ENCODE assay signal across 19 mouse cellular contexts in the genomic region with DNA sequence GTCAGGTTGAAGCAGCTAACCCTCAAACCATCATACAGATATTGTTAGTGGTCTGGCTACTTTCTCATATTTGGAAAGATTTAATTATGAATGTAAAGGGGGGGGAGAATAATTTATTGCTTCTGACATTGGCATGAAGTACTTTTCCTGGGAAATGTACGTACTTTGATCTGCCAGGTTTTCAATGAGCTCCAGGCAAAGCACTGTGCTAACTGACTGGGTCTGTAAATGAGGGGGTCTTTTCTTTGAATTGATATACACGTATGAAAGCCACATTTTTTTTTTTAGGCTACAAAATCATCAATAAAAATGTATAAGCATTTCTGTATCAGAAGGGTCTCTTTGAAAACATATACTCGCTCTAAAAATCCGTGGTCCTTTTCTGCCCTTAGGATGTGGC. TPM values are rescaled to one million over a fixed set of nuclear protein-coding genes. Genes with fewer than 3 reads are reported as not detected.
A peak's percentile ranks its signal among the peaks of the same experiment; 100 is the strongest.
DNase-seq lines count a peak whose midpoint lies in the region; ATAC-seq and TF ChIP-seq lines count a peak whose summit lies in the region.
"Had no signal": no experiment of that assay in that cellular context is flagged by ENCODE, and none has a peak within 500 bp of the region (broad histone marks: within the 10 kb centered on the region; RNA-seq: fewer than 3 reads in every experiment).

No protein-coding gene starts in this region.

- H3K9me3 ChIP-seq in hindbrain, embryonic 13.5 days: no peaks in the 10 kb centered on the region
- no peaks in the 10 kb centered on the region for H3K9me3 ChIP-seq in hindbrain, embryonic 14.5 days (ENCODE audit: control insufficient read depth, low read length)
- no peaks in the 10 kb centered on the region for H3K9me3 ChIP-seq in limb, embryonic 10.5 days (replicated peaks)
- H3K9me3 ChIP-seq: G1E; liver, embryonic 15.5 days had no signal

- H3K9ac ChIP-seq in hindbrain, embryonic 13.5 days: no peak overlapping the region
- H3K9ac ChIP-seq in hindbrain, embryonic 14.5 days: no peak overlapping the region
- H3K9ac ChIP-seq: liver, embryonic 15.5 days had no signal

- H3K27me3 ChIP-seq in hindbrain, embryonic 13.5 days: no peaks in the 10 kb centered on the region
- H3K27me3 ChIP-seq in hindbrain, embryonic 14.5 days (ENCODE audit: control insufficient read depth, insufficient read depth, low read length): no peaks in the 10 kb centered on the region
- H3K27me3 ChIP-seq in limb, embryonic 10.5 days (ENCODE audit: low read depth, poor library complexity, severe bottlenecking): no peaks in the 10 kb centered on the region
- H3K27me3 ChIP-seq: liver, embryonic 15.5 days had no signal

- ATAC-seq in hindbrain, embryonic 13.5 days (ENCODE audit: low FRiP score): no peak
- no peak for ATAC-seq in hindbrain, embryonic 14.5 days (ENCODE audit: low FRiP score)
- ATAC-seq: CD4-positive, CD25-positive, alpha-beta regulatory T cell, adult 4 months; inflammation-experienced regulatory T-cells, adult 6 months; lung, postnatal 0 days had no signal

- H3K36me3 ChIP-seq in hindbrain, embryonic 13.5 days: no peaks in the 10 kb centered on the region
- no peaks in the 10 kb centered on the region for H3K36me3 ChIP-seq in hindbrain, embryonic 14.5 days (replicated peaks; ENCODE audit: control insufficient read depth, insufficient read depth)
- no peaks in the 10 kb centered on the region for H3K36me3 ChIP-seq in limb, embryonic 10.5 days
- H3K36me3 ChIP-seq: G1E; liver, embryonic 15.5 days had no signal

- no peak for TF ChIP-seq CTCF in brain, embryonic 14.5 days (IDR thresholded peaks at IDR 0.05; ENCODE audit: borderline replicate concordance, extremely low read depth, insufficient read depth, insufficient read length)

- TF ChIP-seq POLR2A in brain, embryonic 14.5 days (IDR thresholded peaks at IDR 0.05; ENCODE audit: borderline replicate concordance, extremely low read depth, insufficient read depth, insufficient read length, poor library complexity, severe bottlenecking): no peak

- 69% methylated on average over 4 of the region's 4 CpGs for WGBS in hindbrain, embryonic 13.5 days
- WGBS in hindbrain, embryonic 14.5 days: 62% methylated on average over 4 of the region's 4 CpGs
- 23% methylated on average over 4 of the region's 4 CpGs for WGBS in limb, embryonic 10.5 days

- peaks cover 14% of the 10 kb centered on the region; the same call in 1 of the 2 replicates for H3K4me1 ChIP-seq in hindbrain, embryonic 13.5 days (replicated peaks)
- H3K4me1 ChIP-seq in hindbrain, embryonic 14.5 days (replicated peaks; ENCODE audit: control insufficient read depth, insufficient read depth, low read length): peaks cover 4% of the 10 kb centered on the region
- peaks cover 99% of the 10 kb centered on the region for H3K4me1 ChIP-seq in limb, embryonic 10.5 days
- H3K4me1 ChIP-seq: liver, embryonic 15.5 days had no signal

- DNase-seq in embryo, embryonic 11.5 days (ENCODE audit: low read depth, low spot score): peak; percentile 23
- no peak for DNase-seq in embryo, embryonic 11 days
- DNase-seq in hindbrain, embryonic 14.5 days (ENCODE audit: low spot score): no peak
- DNase-seq in brain, embryonic 14.5 days (ENCODE audit: low read depth): peak; percentile 35
- no peak for DNase-seq in limb, embryonic 10.5 days (ENCODE audit: low spot score)
- DNase-seq in thymus, postnatal 25 days: no peak
- no peak for DNase-seq in c-Kit-positive CD71-positive TER-119-positive erythroid progenitor cells, embryonic 14.5 days (ENCODE audit: low spot score)
- DNase-seq: cerebellum, postnatal 25 days; layer of hippocampus, postnatal 36 days; right cerebral cortex, postnatal 14 days had no signal

- H3K4me3 ChIP-seq in hindbrain, embryonic 13.5 days: no peak overlapping the region
- no peak overlapping the region for H3K4me3 ChIP-seq in hindbrain, embryonic 14.5 days (replicated peaks; ENCODE audit: low read length)
- no peak overlapping the region for H3K4me3 ChIP-seq in limb, embryonic 10.5 days
- H3K4me3 ChIP-seq: liver, embryonic 15.5 days had no signal

- no peak overlapping the region for H3K4me2 ChIP-seq in hindbrain, embryonic 13.5 days
- H3K4me2 ChIP-seq in hindbrain, embryonic 14.5 days (replicated peaks): no peak overlapping the region
- H3K4me2 ChIP-seq: liver, embryonic 15.5 days had no signal

- H3K27ac ChIP-seq in hindbrain, embryonic 13.5 days: peak overlapping the region; percentile 9; the same call in 1 of the 2 replicates
- H3K27ac ChIP-seq in hindbrain, embryonic 14.5 days: no peak overlapping the region
- peak overlapping the region; percentile 96 for H3K27ac ChIP-seq in limb, embryonic 10.5 days
- H3K27ac ChIP-seq: liver, embryonic 15.5 days had no signal

RNA-seq across cellular contexts. Expression of a gene that starts 41.3 kb away (rescaled TPM):
- not detected in 2 replicates for polyA plus RNA-seq in hindbrain, embryonic 13.5 days (2015; fragmentation: Nextera tagmentation; extraction: Ambion mirVana)
- polyA plus RNA-seq in hindbrain, embryonic 14.5 days (2014; fragmentation: Nextera tagmentation; extraction: Ambion mirVana): 0.20 TPM in 1 of 2 replicates, not detected in the other
- polyA plus RNA-seq in brain, embryonic 14.5 days (2012; rRNA removed): not detected in 2 replicates
- not detected in 2 replicates for polyA plus RNA-seq in limb, embryonic 10.5 days (2016; fragmentation: Nextera tagmentation; extraction: Ambion mirVana)
- polyA plus RNA-seq: CD4-positive, CD25-positive, alpha-beta regulatory T cell, adult 4 months; G1E; heart, postnatal 0 days; inflammation-experienced regulatory T-cells, adult 6 months; kidney, embryonic 16.5 days; liver, embryonic 15.5 days; lung, postnatal 0 days; spleen, adult 2 months had no signal

RNA-seq across cellular contexts. Expression of a gene that starts 51.8 kb away (rescaled TPM):
- 35.7 and 37.6 TPM in 2 replicates for polyA plus RNA-seq in hindbrain, embryonic 13.5 days (2015; fragmentation: Nextera tagmentation; extraction: Ambion mirVana)
- polyA plus RNA-seq in hindbrain, embryonic 14.5 days (2014; fragmentation: Nextera tagmentation; extraction: Ambion mirVana): 34.5 TPM in 2 replicates
- polyA plus RNA-seq in brain, embryonic 14.5 days (2012; rRNA removed): 23.6 and 26.5 TPM in 2 replicates
- polyA plus RNA-seq in limb, embryonic 10.5 days (2016; fragmentation: Nextera tagmentation; extraction: Ambion mirVana): 31.4 and 39.9 TPM in 2 replicates

Comparison
In these comparisons a context has a peak if more than half of its experiments do, and no peak if none do; other contexts are left out.
1. DNase-seq: peak in embryo, embryonic 11.5 days (single experiment) and brain, embryonic 14.5 days (single experiment); none in embryo, embryonic 11 days (single experiment), hindbrain, embryonic 14.5 days (single experiment), limb, embryonic 10.5 days (single experiment), thymus, postnatal 25 days (single experiment) and c-Kit-positive CD71-positive TER-119-positive erythroid progenitor cells, embryonic 14.5 days (single experiment).